Mouse (Mus musculus) midbrain, postnatal 0 days (tissue): Measurements from ENCODE around the gene Wbp1. TPM values are rescaled to one million over a fixed set of nuclear protein-coding genes. Genes with fewer than 3 reads are reported as not detected.

Source experiments
- ATAC-seq: fragments of 200-750 bp; cut with Nextera tagmentation; 2 replicates; pipeline ENCODE4 v1.8.0; 2017; ENCODE audit warnings: moderate number of reproducible peaks, mild to moderate bottlenecking, moderate TSS enrichment, moderate library complexity; ENCODE audit not compliant: low FRiP score
- DNase-seq: peaks from one replicate; pipeline ENCODE4 v3.0.0-alpha.2; 2015; ENCODE audit warnings: low spot score
- H3K27ac ChIP-seq: fragments of 300-500 bp; sonication (generic); 2 replicates; pipeline ENCODE4 v1.5.1; 2014; ENCODE audit warnings: low read depth, mild to moderate bottlenecking, low read length, mixed read lengths
- H3K27me3 ChIP-seq: fragments of 300-500 bp; sonication (generic); 2 replicates; pipeline ENCODE4 v1.6.1; 2014; ENCODE audit warnings: low read length, control low read depth, mixed read lengths; ENCODE audit not compliant: insufficient read depth
- H3K36me3 ChIP-seq: fragments of 300-500 bp; sonication (generic); 2 replicates; pipeline ENCODE4 v1.6.1; 2014; ENCODE audit warnings: low read length, control low read depth, mixed read lengths; ENCODE audit not compliant: insufficient read depth
- H3K4me1 ChIP-seq: fragments of 300-500 bp; sonication (generic); 2 replicates; pipeline ENCODE4 v1.6.1; 2014; ENCODE audit warnings: mild to moderate bottlenecking, control low read depth, antibody characterized with exemption, low read length, mixed read lengths; ENCODE audit not compliant: insufficient read depth
- H3K4me2 ChIP-seq: fragments of 300-500 bp; sonication (generic); 2 replicates; pipeline ENCODE4 v1.6.1; 2014; ENCODE audit warnings: low read depth, mild to moderate bottlenecking, low read length, mixed read lengths; ENCODE audit not compliant: poor library complexity, severe bottlenecking
- H3K4me3 ChIP-seq: fragments of 300-500 bp; sonication (generic); 2 replicates; pipeline ENCODE4 v1.5.1; 2014; ENCODE audit warnings: low read depth, mild to moderate bottlenecking, low read length, moderate library complexity
- H3K9ac ChIP-seq: fragments of 300-500 bp; sonication (generic); replicated peaks from 2 replicates; pipeline ENCODE4 v1.6.1; 2014; ENCODE audit warnings: mild to moderate bottlenecking, low read length, moderate library complexity, mixed read lengths; ENCODE audit not compliant: poor library complexity, severe bottlenecking
- H3K9me3 ChIP-seq: fragments of 300-500 bp; sonication (generic); 2 replicates; pipeline ENCODE4 v1.6.1; 2016; ENCODE audit warnings: low read length, control low read depth
- CTCF ChIP-seq: IDR thresholded peaks from 2 replicates; pipeline ENCODE4 v1.5.1; 2016; ENCODE audit warnings: antibody characterized with exemption, mild to moderate bottlenecking
- WGBS: fragments of 180-500 bp; shearing (Covaris S2); extraction: QIAGEN DNeasy Blood & Tissue Kit; methylation state at CpG from one replicate; pipeline ENCODE4 v1.1.7; 2014; 5-methylcytosine and 5-hydroxymethylcytosine counted together
- polyA plus RNA-seq: library from polyadenylated mRNA; unstranded; fragments of >200 nt; fragmentation: Nextera tagmentation; extraction: Ambion mirVana; gene quantifications from 2 replicates; pipeline ENCODE4 v1.2.1, GENCODE M21; 2015
- total RNA-seq: library from RNA; depleted of rRNA; stranded (reverse); fragments of >200 nt; gene quantifications from 2 replicates; pipeline ENCODE4 v1.2.3, GENCODE M21; 2014

Wbp1 gene
- total and polyA plus RNA-seq, 2 experiments from 2014 or later: 85.3 to 199 TPM

DNA sequence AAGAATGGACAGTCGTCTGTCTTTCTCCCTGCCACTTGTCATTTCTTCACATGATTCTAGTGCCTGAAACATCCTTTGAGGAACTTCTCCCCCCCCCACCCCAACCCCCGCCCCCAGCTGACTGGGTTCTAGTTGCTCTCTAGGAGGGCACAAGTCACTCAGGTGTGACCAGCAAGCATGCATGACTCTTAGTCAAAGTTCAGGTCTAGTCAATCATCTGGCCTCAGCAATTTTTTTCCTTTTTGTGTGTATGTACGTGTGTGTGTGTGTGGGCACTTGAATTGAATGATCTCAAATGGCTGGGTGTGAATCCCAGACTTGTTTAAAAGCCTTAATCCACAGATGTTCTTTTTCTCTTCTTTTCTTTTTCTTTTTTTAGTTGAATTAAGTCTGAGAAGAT is 12.9 kb upstream of the Wbp1 start:
- H3K4me3 ChIP-seq: no peak overlapping the region
- WGBS: 81% methylated on average over 3 of the region's 3 CpGs
- no peak overlapping the region for H3K27ac ChIP-seq

DNA sequence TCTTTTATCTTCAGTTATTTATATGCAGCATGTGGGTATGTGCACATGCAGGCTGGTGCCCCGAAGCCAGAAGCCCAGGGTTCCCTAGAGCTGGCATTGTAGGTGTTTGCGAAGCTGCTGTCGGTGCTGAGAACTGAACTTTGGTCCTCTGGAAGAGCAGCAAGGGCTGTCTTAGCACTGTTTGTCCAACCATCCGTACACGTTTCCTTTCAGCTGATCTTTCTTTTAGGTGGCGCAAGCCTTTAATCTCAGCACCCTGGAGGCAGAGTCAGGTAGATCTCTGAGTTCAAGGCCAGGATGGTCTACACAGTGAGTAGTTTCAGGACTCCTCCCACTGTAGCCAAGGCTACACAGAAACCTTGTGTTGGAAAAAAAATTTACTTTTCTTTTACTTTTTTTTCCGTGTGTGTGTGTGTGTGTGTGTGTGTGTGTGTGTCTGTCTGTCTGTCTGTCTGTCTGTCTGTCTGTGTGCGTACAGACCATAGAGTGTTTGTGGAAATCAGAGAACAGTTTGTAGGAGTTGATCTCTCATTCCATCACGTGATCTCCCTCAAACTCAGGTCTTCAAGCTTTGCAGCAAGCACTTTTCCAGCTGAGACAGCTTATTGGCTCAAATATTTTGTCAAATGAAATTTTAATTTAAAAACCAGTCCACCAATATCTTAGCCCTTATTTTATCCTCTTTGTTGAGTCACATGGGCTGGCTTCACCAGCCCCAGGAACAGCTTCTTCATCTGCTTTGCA is 11.0 kb upstream of the Wbp1 start:
- DNase-seq: no peak

More for the DNA sequence above, 12.9 kb upstream of the Wbp1 start:
- ATAC-seq (no peak), DNase-seq (no peak)
- H3K9ac ChIP-seq: no peak overlapping the region
- no peak for TF ChIP-seq CTCF
- H3K27me3 ChIP-seq: peaks cover 7% of the 10 kb centered on the region
- no peaks in the 10 kb centered on the region for H3K9me3 ChIP-seq
- H3K36me3 ChIP-seq: no peaks in the 10 kb centered on the region
- H3K4me1 ChIP-seq: no peaks in the 10 kb centered on the region
- H3K4me2 ChIP-seq: no peak overlapping the region

DNA sequence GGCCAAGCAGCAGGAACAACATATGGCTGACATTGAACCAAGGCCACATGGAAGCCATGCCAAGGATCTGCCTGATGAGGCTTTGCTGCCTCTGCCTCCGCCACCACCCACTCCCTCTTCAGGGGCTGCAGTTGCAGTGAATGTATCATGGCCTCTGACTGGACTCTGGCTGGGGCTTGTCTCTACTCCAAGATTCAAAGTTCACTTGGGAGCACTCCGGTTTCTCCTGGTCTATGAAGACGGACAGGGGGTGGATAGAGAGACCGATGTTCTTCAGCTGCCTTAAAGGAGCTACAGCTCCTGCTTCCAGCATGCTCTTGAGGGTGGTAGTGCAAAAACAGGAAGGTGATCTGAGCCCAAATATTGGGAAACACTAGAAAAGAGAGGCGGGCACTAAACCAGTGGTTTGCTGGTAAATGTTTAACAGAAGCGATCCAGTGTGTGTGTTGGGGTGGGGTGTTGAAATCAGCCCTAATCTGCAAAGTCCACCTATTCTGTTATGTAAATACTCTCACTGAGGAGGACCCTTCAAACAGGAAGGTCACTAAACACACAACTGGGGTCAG is 10.2 kb upstream of the Wbp1 start:
- Histone ChIP-seq H3K27me3 (no peaks in the 10 kb centered on the region; the same call in 1 of the 2 replicates), H3K27ac (no peak overlapping the region), H3K36me3 (no peaks in the 10 kb centered on the region), H3K9ac (no peak overlapping the region), H3K9me3 (no peaks in the 10 kb centered on the region), H3K4me2 (no peak overlapping the region), H3K4me1 (no peaks in the 10 kb centered on the region), H3K4me3 (no peak overlapping the region)
- ATAC-seq: no peak
- TF ChIP-seq CTCF: no peak
- DNase-seq: no peak
- 76% methylated on average over 6 of the region's 6 CpGs for WGBS

More for the DNA sequence above, 11.0 kb upstream of the Wbp1 start:
- Histone ChIP-seq H3K4me2 (no peak overlapping the region), H3K9ac (no peak overlapping the region), H3K36me3 (no peaks in the 10 kb centered on the region), H3K27ac (no peak overlapping the region), H3K27me3 (peaks cover 4% of the 10 kb centered on the region), H3K4me3 (no peak overlapping the region), H3K4me1 (no peaks in the 10 kb centered on the region), H3K9me3 (no peaks in the 10 kb centered on the region)
- no peak for TF ChIP-seq CTCF
- 87% methylated on average over 9 of the region's 9 CpGs for WGBS
- ATAC-seq: no peak

DNA sequence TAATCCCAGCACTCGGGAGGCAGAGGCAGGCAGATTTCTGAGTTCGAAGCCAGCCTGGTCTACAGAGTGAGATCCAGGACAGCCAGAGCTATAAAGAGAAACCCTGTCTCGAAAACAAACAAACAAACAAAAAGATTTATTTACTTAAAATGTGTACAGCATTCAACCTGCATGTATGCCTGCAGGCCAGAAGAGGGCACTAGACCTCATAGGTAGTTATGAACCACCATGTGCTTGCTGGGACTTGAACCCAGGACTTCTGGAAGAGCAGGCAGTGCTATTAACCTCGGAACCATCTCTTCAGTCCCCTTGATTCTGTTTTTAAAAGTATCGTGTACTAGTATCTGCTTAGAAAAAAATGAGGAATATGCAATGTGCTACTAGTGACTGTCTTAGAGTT is 6.1 kb upstream of the Wbp1 start:
- ATAC-seq (no peak), DNase-seq (no peak)

DNA sequence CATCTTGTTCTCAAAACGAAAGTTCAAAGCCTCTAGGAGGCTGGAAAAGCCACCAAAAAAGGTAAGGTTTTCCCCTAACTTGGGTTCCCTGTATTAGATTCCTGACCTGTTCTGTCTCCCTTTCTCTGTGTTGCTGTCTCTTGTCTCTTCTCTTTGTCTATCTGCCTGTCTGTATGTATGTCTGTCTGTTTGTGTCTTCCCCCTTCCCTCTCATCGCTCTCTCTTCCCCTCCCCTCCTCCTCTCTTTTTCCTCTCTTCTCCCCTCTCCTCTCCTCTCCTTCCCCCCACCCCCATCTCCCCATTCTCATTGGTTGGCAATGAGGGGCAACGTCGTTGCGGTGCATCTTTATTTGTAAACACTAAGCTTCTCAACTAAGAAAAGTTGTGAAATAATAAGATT is 4.0 kb upstream of the Wbp1 start, which contains the start of gene Ino80b:
Gene Ino80b (minus strand): TSS at position 101 of the 400 bp plus-strand sequence.
- Histone ChIP-seq H3K4me2 (peak within 1 kb of the TSS; percentile 80), H3K27me3 (no peaks in the 10 kb centered on the region), H3K4me3 (peak within 1 kb of the TSS; percentile 66), H3K36me3 (no peaks in the 10 kb centered on the region), H3K9me3 (no peaks in the 10 kb centered on the region), H3K4me1 (peaks cover 3% of the 10 kb centered on the region; the same call in 1 of the 2 replicates), H3K9ac (peak within 1 kb of the TSS; percentile 47), H3K27ac (no peak within 1 kb of the TSS)
- DNase-seq: no peak
- 19% methylated on average over 5 of the region's 5 CpGs for WGBS
- TF ChIP-seq CTCF: no peak
- ATAC-seq: no peak

More for the DNA sequence above, 6.1 kb upstream of the Wbp1 start:
- Histone ChIP-seq H3K36me3 (no peaks in the 10 kb centered on the region), H3K4me2 (no peak overlapping the region), H3K9ac (no peak overlapping the region), H3K27me3 (no peaks in the 10 kb centered on the region), H3K4me3 (no peak overlapping the region), H3K9me3 (no peaks in the 10 kb centered on the region), H3K4me1 (no peaks in the 10 kb centered on the region; the same call in 1 of the 2 replicates), H3K27ac (no peak overlapping the region)
- TF ChIP-seq CTCF: peak; percentile 40; the same call in 1 of the 2 replicates
- 97% methylated on average over 5 of the region's 5 CpGs for WGBS

DNA sequence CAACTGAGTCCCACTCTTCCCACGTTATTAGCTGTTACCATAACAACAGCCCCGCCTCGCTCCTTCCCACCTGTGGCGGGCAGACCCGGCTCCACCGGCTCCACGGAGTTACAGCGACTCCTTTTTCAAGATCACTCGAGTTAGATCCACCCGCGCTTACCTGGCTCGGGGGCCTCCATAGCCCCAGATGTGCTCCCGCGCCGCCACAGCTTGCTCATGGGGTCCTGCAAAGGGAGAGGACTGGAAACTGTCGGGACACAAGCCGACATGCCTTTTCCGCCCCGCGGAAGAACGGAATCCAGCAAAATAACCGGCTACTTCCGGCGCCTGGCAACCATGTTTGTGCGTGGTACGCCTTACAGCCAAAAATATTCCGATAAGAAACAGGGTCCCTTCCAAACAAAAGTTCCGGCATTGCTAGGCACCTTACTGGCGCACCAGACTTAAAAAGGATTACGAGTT is 3.5 kb upstream of the Wbp1 start:
- Histone ChIP-seq H3K4me3 (peak overlapping the region; percentile 66), H3K4me1 (peaks cover 7% of the 10 kb centered on the region; the same call in 1 of the 2 replicates), H3K9me3 (no peaks in the 10 kb centered on the region), H3K4me2 (peak overlapping the region; percentile 80), H3K27ac (no peak overlapping the region), H3K9ac (peak overlapping the region; percentile 47), H3K36me3 (no peaks in the 10 kb centered on the region), H3K27me3 (no peaks in the 10 kb centered on the region)
- under 1% methylated on average over 30 of the region's 30 CpGs for WGBS
- TF ChIP-seq CTCF: no peak
- ATAC-seq (peak; percentile 32; the same call in 1 of the 2 replicates), DNase-seq (peak; percentile 98)
